Mouse (Mus musculus) erythroblast, embryonic 14.5 days (primary cell): Measurements from ENCODE around the gene Cish.

Experiments used
- GATA1 ChIP-seq: IDR thresholded peaks from 2 replicates; pipeline ENCODE4 v1.6.1; 2012; ENCODE audit warnings: low read length, inconsistent platforms, mixed read lengths
- TAL1 ChIP-seq: IDR thresholded peaks from 3 replicates; pipeline ENCODE4 v1.6.1; 2012; ENCODE audit warnings: low read length, inconsistent platforms, mixed read lengths

DNA sequence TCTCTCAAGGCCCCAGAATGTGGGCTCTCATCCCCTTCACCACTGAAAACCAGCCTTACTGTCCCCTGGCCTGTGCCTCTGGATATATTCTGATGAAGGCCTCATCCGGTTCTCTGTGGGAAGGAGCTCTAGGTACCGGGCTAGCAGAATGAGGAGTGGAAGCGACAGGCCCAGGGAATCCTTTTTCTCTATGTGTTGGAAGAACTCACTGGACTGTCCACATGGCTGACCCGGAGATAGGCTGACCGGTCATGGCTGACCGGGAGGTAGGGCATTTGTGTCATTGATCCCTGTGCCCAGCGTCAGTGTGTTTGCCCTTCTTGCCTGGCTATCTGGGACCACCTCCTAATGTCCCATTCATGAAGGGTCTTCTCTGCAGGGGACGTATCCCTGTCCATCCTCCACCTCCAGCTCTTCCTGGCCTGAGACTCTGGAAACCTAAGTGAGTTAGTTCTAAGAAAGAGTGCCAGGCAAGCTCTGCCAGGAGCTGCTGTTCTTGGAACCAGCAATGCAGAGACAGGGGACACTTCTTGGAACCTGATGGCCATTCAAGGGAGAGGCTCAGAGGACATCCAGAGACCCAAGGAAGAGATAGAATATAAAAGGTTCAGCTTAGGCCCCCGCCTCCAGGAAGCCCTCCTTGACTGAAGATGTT lies 12.6 kb downstream of the Cish start:
- TF ChIP-seq GATA1 (no peak), TAL1 (no peak)
